Mouse (Mus musculus): ENCODE results near the gene Chd3. TPM values are rescaled to one million over a fixed set of nuclear protein-coding genes. Genes with fewer than 3 reads are reported as not detected.
"Not testable (repeated sequence)": the region's sequence is repeated elsewhere in the genome, so short reads cannot be mapped to it uniquely, and the experiment has no call there.

Chd3 gene
- polyA plus RNA-seq, 1 experiment from 2014 or later: 68.9 TPM

- 26% methylated on average over 11 of the region's 11 CpGs for WGBS
- ATAC-seq (ENCODE audit: low read depth) (no peak), DNase-seq (ENCODE audit: low spot score) (no peak)
- Histone ChIP-seq H3K4me2 (ENCODE audit: low read depth, low read length) (peak overlapping the region; percentile 61), H3K9ac (ENCODE audit: low read depth, low read length) (peak overlapping the region; percentile 85), H3K27me3 (replicated peaks; ENCODE audit: control insufficient read depth, insufficient read depth, low read length) (no peaks in the 10 kb centered on the region; the same call in 1 of the 2 replicates), H3K4me3 (ENCODE audit: low read depth, low read length) (peak overlapping the region; percentile 55), H3K9me3 (ENCODE audit: control insufficient read depth, low read length) (no peaks in the 10 kb centered on the region), H3K27ac (replicated peaks; ENCODE audit: low read depth, low read length) (peak overlapping the region; percentile 94; the same call in 1 of the 2 replicates), H3K36me3 (ENCODE audit: control insufficient read depth, insufficient read depth, low read length) (peaks cover 35% of the 10 kb centered on the region), H3K4me1 (ENCODE audit: control insufficient read depth, insufficient read depth, low read length) (peaks cover 18% of the 10 kb centered on the region)
These were observed 27.6 kb upstream of the Chd3 start for GRCm38 (mm10) chr11:69396772-69397171.

- ATAC-seq (ENCODE audit: low read depth): peak; percentile 91
- WGBS: under 1% methylated on average over 43 of the region's 48 CpGs
These were observed 26.6 kb upstream of the Chd3 start for GRCm38 (mm10) chr11:69395634-69396373.

DNA sequence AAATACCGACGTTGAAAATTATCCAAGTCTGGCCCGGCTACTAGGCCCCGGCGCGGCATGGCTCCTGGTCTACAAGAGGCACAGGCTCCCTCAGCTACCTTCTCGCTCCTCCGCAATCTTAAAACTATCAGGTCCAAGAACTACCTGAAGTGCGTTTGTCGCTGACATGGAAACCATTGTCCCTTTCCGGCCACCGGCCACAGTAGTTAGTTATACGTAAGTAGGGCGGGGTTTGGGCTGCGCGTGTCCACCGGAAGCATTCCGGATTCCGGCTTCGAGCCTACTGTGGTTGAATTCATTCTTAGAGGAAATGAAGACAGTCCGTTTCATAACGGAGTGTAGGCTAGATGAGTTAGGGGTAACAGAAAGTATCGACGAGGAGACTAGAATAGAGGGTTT, 26.0 kb upstream of the Chd3 start, which contains the start of the genes Naa38 and Cyb5d1:
TSS of gene Naa38 (plus strand) at position 253 of the 399 bp plus-strand sequence.
TSS of gene Cyb5d1 (minus strand) at position 397 of the 399 bp plus-strand sequence.
- H3K4me1 ChIP-seq (ENCODE audit: control insufficient read depth, insufficient read depth, low read length): peaks cover 18% of the 10 kb centered on the region
- peak within 1 kb of the TSS; percentile 85 for H3K9ac ChIP-seq (ENCODE audit: low read depth, low read length)
- DNase-seq (ENCODE audit: low spot score) (peak; percentile 96), ATAC-seq (ENCODE audit: low read depth) (peak; percentile 80)
- H3K4me3 ChIP-seq (ENCODE audit: low read depth, low read length): peak within 1 kb of the TSS; percentile 55
- under 1% methylated on average over 16 of the region's 24 CpGs for WGBS
- H3K4me2 ChIP-seq (ENCODE audit: low read depth, low read length): peak within 1 kb of the TSS; percentile 61
- not testable (repeated sequence) for H3K27me3 ChIP-seq (replicated peaks; ENCODE audit: control insufficient read depth, insufficient read depth, low read length); H3K9me3 ChIP-seq (ENCODE audit: control insufficient read depth, low read length)
- peaks cover 20% of the 10 kb centered on the region for H3K36me3 ChIP-seq (ENCODE audit: control insufficient read depth, insufficient read depth, low read length)
- H3K27ac ChIP-seq (replicated peaks; ENCODE audit: low read depth, low read length): peak within 1 kb of the TSS; percentile 94

More at GRCm38 (mm10) chr11:69395634-69396373, 26.6 kb upstream of the Chd3 start:
- Histone ChIP-seq H3K4me2 (ENCODE audit: low read depth, low read length) (peak overlapping the region; percentile 61), H3K4me3 (ENCODE audit: low read depth, low read length) (peak overlapping the region; percentile 55), H3K36me3 (ENCODE audit: control insufficient read depth, insufficient read depth, low read length) (peaks cover 26% of the 10 kb centered on the region), H3K27me3 (replicated peaks; ENCODE audit: control insufficient read depth, insufficient read depth, low read length) (no peaks in the 10 kb centered on the region; the same call in 1 of the 2 replicates), H3K9me3 (ENCODE audit: control insufficient read depth, low read length) (no peaks in the 10 kb centered on the region), H3K4me1 (ENCODE audit: control insufficient read depth, insufficient read depth, low read length) (peaks cover 18% of the 10 kb centered on the region), H3K27ac (replicated peaks; ENCODE audit: low read depth, low read length) (peak overlapping the region; percentile 94), H3K9ac (ENCODE audit: low read depth, low read length) (peak overlapping the region; percentile 85)
- DNase-seq (ENCODE audit: low spot score): peak; percentile 100

- H3K9me3 ChIP-seq (ENCODE audit: control insufficient read depth, low read length); ATAC-seq (ENCODE audit: low read depth); DNase-seq (ENCODE audit: low spot score); H3K27me3 ChIP-seq (replicated peaks; ENCODE audit: control insufficient read depth, insufficient read depth, low read length): not testable (repeated sequence)
- Histone ChIP-seq H3K9ac (ENCODE audit: low read depth, low read length) (peak overlapping the region; percentile 85), H3K4me3 (ENCODE audit: low read depth, low read length) (peak overlapping the region; percentile 55), H3K4me1 (ENCODE audit: control insufficient read depth, insufficient read depth, low read length) (peaks cover 24% of the 10 kb centered on the region), H3K4me2 (ENCODE audit: low read depth, low read length) (peak overlapping the region; percentile 61), H3K36me3 (ENCODE audit: control insufficient read depth, insufficient read depth, low read length) (peaks cover 14% of the 10 kb centered on the region), H3K27ac (replicated peaks; ENCODE audit: low read depth, low read length) (peak overlapping the region; percentile 94)
- WGBS: 1% methylated on average over 31 of the region's 31 CpGs
These were observed 25.5 kb upstream of the Chd3 start for GRCm38 (mm10) chr11:69394591-69395167.

GRCm38 (mm10) chr11:69390400-69391034, 21.3 kb upstream of the Chd3 start:
- peak; percentile 90 for DNase-seq (ENCODE audit: low spot score)
- Histone ChIP-seq H3K27me3 (replicated peaks; ENCODE audit: control insufficient read depth, insufficient read depth, low read length) (no peaks in the 10 kb centered on the region), H3K36me3 (ENCODE audit: control insufficient read depth, insufficient read depth, low read length) (0 out of 2 replicates have a peak, but pooled peaks cover 4% of the 10 kb centered on the region), H3K27ac (replicated peaks; ENCODE audit: low read depth, low read length) (no peak overlapping the region), H3K4me1 (ENCODE audit: control insufficient read depth, insufficient read depth, low read length) (peaks cover 7% of the 10 kb centered on the region; the same call in 1 of the 2 replicates), H3K9ac (ENCODE audit: low read depth, low read length) (0 out of 2 replicates have a peak overlapping the region, but pooled peaks have one; percentile 25), H3K4me2 (ENCODE audit: low read depth, low read length) (peak overlapping the region; percentile 23; the same call in 1 of the 2 replicates), H3K4me3 (ENCODE audit: low read depth, low read length) (no peak overlapping the region), H3K9me3 (ENCODE audit: control insufficient read depth, low read length) (no peaks in the 10 kb centered on the region)
- 51% methylated on average over 10 of the region's 10 CpGs for WGBS
- peak; percentile 31 for ATAC-seq (ENCODE audit: low read depth)

GRCm38 (mm10) chr11:69389531-69390399, 20.6 kb upstream of the Chd3 start:
- Histone ChIP-seq H3K4me3 (ENCODE audit: low read depth, low read length) (no peak overlapping the region), H3K9ac (ENCODE audit: low read depth, low read length) (0 out of 2 replicates have a peak overlapping the region, but pooled peaks have one; percentile 25), H3K27ac (replicated peaks; ENCODE audit: low read depth, low read length) (no peak overlapping the region), H3K4me1 (ENCODE audit: control insufficient read depth, insufficient read depth, low read length) (peaks cover 7% of the 10 kb centered on the region; the same call in 1 of the 2 replicates), H3K4me2 (ENCODE audit: low read depth, low read length) (peak overlapping the region; percentile 23; the same call in 1 of the 2 replicates), H3K9me3 (ENCODE audit: control insufficient read depth, low read length) (no peaks in the 10 kb centered on the region), H3K27me3 (replicated peaks; ENCODE audit: control insufficient read depth, insufficient read depth, low read length) (no peaks in the 10 kb centered on the region), H3K36me3 (ENCODE audit: control insufficient read depth, insufficient read depth, low read length) (0 out of 2 replicates have a peak, but pooled peaks cover 4% of the 10 kb centered on the region)
- DNase-seq (ENCODE audit: low spot score): no peak
- peak; percentile 26 for ATAC-seq (ENCODE audit: low read depth)
- 55% methylated on average over 14 of the region's 14 CpGs for WGBS

GRCm38 (mm10) chr11:69388680-69389079, 19.5 kb upstream of the Chd3 start:
- Histone ChIP-seq H3K4me3 (ENCODE audit: low read depth, low read length) (no peak overlapping the region), H3K4me2 (ENCODE audit: low read depth, low read length) (no peak overlapping the region), H3K36me3 (ENCODE audit: control insufficient read depth, insufficient read depth, low read length) (0 out of 2 replicates have a peak, but pooled peaks cover 4% of the 10 kb centered on the region), H3K9ac (ENCODE audit: low read depth, low read length) (no peak overlapping the region), H3K27me3 (replicated peaks; ENCODE audit: control insufficient read depth, insufficient read depth, low read length) (no peaks in the 10 kb centered on the region), H3K9me3 (ENCODE audit: control insufficient read depth, low read length) (no peaks in the 10 kb centered on the region), H3K27ac (replicated peaks; ENCODE audit: low read depth, low read length) (no peak overlapping the region), H3K4me1 (ENCODE audit: control insufficient read depth, insufficient read depth, low read length) (peaks cover 7% of the 10 kb centered on the region; the same call in 1 of the 2 replicates)
- ATAC-seq (ENCODE audit: low read depth) (no peak), DNase-seq (ENCODE audit: low spot score) (no peak)
- WGBS: 91% methylated on average over 4 of the region's 4 CpGs
